Mouse (Mus musculus): ENCODE measurements around the gene Atg2b. TPM values are rescaled to one million over a fixed set of nuclear protein-coding genes. Genes with fewer than 3 reads are reported as not detected.

The Atg2b gene
- polyA plus RNA-seq, 1 experiment from 2014 or later = 17.7 TPM

- Histone ChIP-seq H3K36me3 (ENCODE audit: insufficient read depth) (no peaks in the 10 kb centered on the region), H3K4me2 (no peak overlapping the region), H3K27me3 (ENCODE audit: insufficient read depth, low read length) (no peaks in the 10 kb centered on the region), H3K4me3 (ENCODE audit: low read depth, low read length) (no peak overlapping the region), H3K9ac (no peak overlapping the region), H3K9me3 (ENCODE audit: low read depth, low read length) (no peaks in the 10 kb centered on the region), H3K27ac (ENCODE audit: low read depth) (no peak overlapping the region), H3K4me1 (ENCODE audit: insufficient read depth) (no peaks in the 10 kb centered on the region)
- TF ChIP-seq CTCF (IDR thresholded peaks at IDR 0.05; ENCODE audit: low read depth) = no peak
- DNase-seq (no peak), ATAC-seq (ENCODE audit: insufficient read depth) (no peak)
- WGBS = 66% methylated on average over 4 of the region's 4 CpGs
These were observed 78.1 kb downstream of the Atg2b start for GRCm38 (mm10) chr12:105606881-105607280.

- H3K4me3 ChIP-seq (ENCODE audit: low read depth, low read length) = no peak overlapping the region
- H3K36me3 ChIP-seq (ENCODE audit: insufficient read depth) = no peaks in the 10 kb centered on the region
- no peak for TF ChIP-seq CTCF (IDR thresholded peaks at IDR 0.05; ENCODE audit: low read depth)
- H3K27me3 ChIP-seq (ENCODE audit: insufficient read depth, low read length) = no peaks in the 10 kb centered on the region
- no peak overlapping the region for H3K9ac ChIP-seq
- DNase-seq (no peak), ATAC-seq (ENCODE audit: insufficient read depth) (no peak)
- no peak overlapping the region for H3K4me2 ChIP-seq
- H3K4me1 ChIP-seq (ENCODE audit: insufficient read depth) = no peaks in the 10 kb centered on the region
- H3K27ac ChIP-seq (ENCODE audit: low read depth) = no peak overlapping the region
- no peaks in the 10 kb centered on the region for H3K9me3 ChIP-seq (ENCODE audit: low read depth, low read length)
- 35% methylated on average over 8 of the region's 8 CpGs for WGBS
These were observed 79.8 kb downstream of the Atg2b start for GRCm38 (mm10) chr12:105605212-105605611.

- ATAC-seq (ENCODE audit: insufficient read depth) (peak; percentile 47; the same call in 1 of the 2 replicates), DNase-seq (peak; percentile 66)
- H3K4me1 ChIP-seq (ENCODE audit: insufficient read depth) = no peaks in the 10 kb centered on the region
- H3K4me3 ChIP-seq (ENCODE audit: low read depth, low read length) = no peak overlapping the region
- no peak for TF ChIP-seq CTCF (IDR thresholded peaks at IDR 0.05; ENCODE audit: low read depth)
- no peak overlapping the region for H3K4me2 ChIP-seq
- WGBS = 60% methylated on average over 11 of the region's 11 CpGs
- no peak overlapping the region for H3K27ac ChIP-seq (ENCODE audit: low read depth)
- no peaks in the 10 kb centered on the region for H3K27me3 ChIP-seq (ENCODE audit: insufficient read depth, low read length)
- no peaks in the 10 kb centered on the region for H3K9me3 ChIP-seq (ENCODE audit: low read depth, low read length)
- H3K36me3 ChIP-seq (ENCODE audit: insufficient read depth) = no peaks in the 10 kb centered on the region
- H3K9ac ChIP-seq = no peak overlapping the region
These were observed 81.1 kb downstream of the Atg2b start for GRCm38 (mm10) chr12:105603904-105604303.

- ATAC-seq (ENCODE audit: insufficient read depth) (no peak), DNase-seq (no peak)
- H3K4me3 ChIP-seq (ENCODE audit: low read depth, low read length) = no peak within 1 kb of the TSS
- WGBS = 76% methylated on average over 11 of the region's 11 CpGs
- no peak within 1 kb of the TSS for H3K9ac ChIP-seq
- H3K36me3 ChIP-seq (ENCODE audit: insufficient read depth) = no peaks in the 10 kb centered on the region
- no peak within 1 kb of the TSS for H3K27ac ChIP-seq (ENCODE audit: low read depth)
- no peaks in the 10 kb centered on the region for H3K27me3 ChIP-seq (ENCODE audit: insufficient read depth, low read length)
- H3K4me2 ChIP-seq = no peak within 1 kb of the TSS
- H3K4me1 ChIP-seq (ENCODE audit: insufficient read depth) = no peaks in the 10 kb centered on the region
- TF ChIP-seq CTCF (IDR thresholded peaks at IDR 0.05; ENCODE audit: low read depth) = no peak
- H3K9me3 ChIP-seq (ENCODE audit: low read depth, low read length) = no peaks in the 10 kb centered on the region
These were observed 82.3 kb downstream of the Atg2b start, which contains the start of gene Bdkrb1 for GRCm38 (mm10) chr12:105602581-105603210. Gene Bdkrb1 (plus strand): TSS chr12:105603085.

- WGBS = 59% methylated on average over 6 of the region's 6 CpGs
- Histone ChIP-seq H3K36me3 (ENCODE audit: insufficient read depth) (no peaks in the 10 kb centered on the region), H3K4me3 (ENCODE audit: low read depth, low read length) (no peak overlapping the region), H3K4me1 (ENCODE audit: insufficient read depth) (no peaks in the 10 kb centered on the region), H3K27ac (ENCODE audit: low read depth) (no peak overlapping the region), H3K4me2 (no peak overlapping the region), H3K9me3 (ENCODE audit: low read depth, low read length) (no peaks in the 10 kb centered on the region), H3K27me3 (ENCODE audit: insufficient read depth, low read length) (no peaks in the 10 kb centered on the region), H3K9ac (no peak overlapping the region)
- DNase-seq = no peak
- ATAC-seq (ENCODE audit: insufficient read depth) = no peak
- TF ChIP-seq CTCF (IDR thresholded peaks at IDR 0.05; ENCODE audit: low read depth) = no peak
These were observed 83.4 kb downstream of the Atg2b start for GRCm38 (mm10) chr12:105601586-105601985.

- Histone ChIP-seq H3K27me3 (ENCODE audit: insufficient read depth, low read length) (no peaks in the 10 kb centered on the region), H3K4me3 (ENCODE audit: low read depth, low read length) (no peak overlapping the region), H3K4me1 (ENCODE audit: insufficient read depth) (no peaks in the 10 kb centered on the region), H3K9ac (no peak overlapping the region), H3K9me3 (ENCODE audit: low read depth, low read length) (no peaks in the 10 kb centered on the region), H3K36me3 (ENCODE audit: insufficient read depth) (no peaks in the 10 kb centered on the region), H3K4me2 (no peak overlapping the region), H3K27ac (ENCODE audit: low read depth) (no peak overlapping the region)
- 54% methylated on average over 5 of the region's 5 CpGs for WGBS
- ATAC-seq (ENCODE audit: insufficient read depth) (no peak), DNase-seq (no peak)
- TF ChIP-seq CTCF (IDR thresholded peaks at IDR 0.05; ENCODE audit: low read depth) = no peak
These were observed 85.9 kb downstream of the Atg2b start for GRCm38 (mm10) chr12:105599098-105599497.

GRCm38 (mm10) chr12:105598503-105598902 is 86.5 kb downstream of the Atg2b start:
- Histone ChIP-seq H3K36me3 (ENCODE audit: insufficient read depth) (no peaks in the 10 kb centered on the region), H3K9me3 (ENCODE audit: low read depth, low read length) (no peaks in the 10 kb centered on the region), H3K4me3 (ENCODE audit: low read depth, low read length) (no peak overlapping the region), H3K9ac (no peak overlapping the region), H3K4me2 (no peak overlapping the region), H3K27me3 (ENCODE audit: insufficient read depth, low read length) (no peaks in the 10 kb centered on the region), H3K27ac (ENCODE audit: low read depth) (no peak overlapping the region), H3K4me1 (ENCODE audit: insufficient read depth) (no peaks in the 10 kb centered on the region)
- WGBS = 74% methylated on average over 10 of the region's 10 CpGs
- no peak for TF ChIP-seq CTCF (IDR thresholded peaks at IDR 0.05; ENCODE audit: low read depth)
- DNase-seq = no peak
- no peak for ATAC-seq (ENCODE audit: insufficient read depth)
